Mouse (Mus musculus) stomach, postnatal 0 days (tissue): ENCODE data around the gene Tmem19. TPM values are rescaled to one million over a fixed set of nuclear protein-coding genes. Genes with fewer than 3 reads are reported as not detected.

ENCODE experiments used
- ATAC-seq: fragments of 200-750 bp; cut with Nextera tagmentation; 2 replicates; pipeline ENCODE4 v1.8.0; 2017; ENCODE audit not compliant: low FRiP score, low TSS enrichment
- DNase-seq: peaks from one replicate; pipeline ENCODE4 v3.0.0-alpha.2; 2016; ENCODE audit warnings: low spot score
- H3K27ac ChIP-seq: fragments of 300-500 bp; sonication (generic); replicated peaks from 2 replicates; pipeline ENCODE4 v1.5.1; 2014; ENCODE audit warnings: mild to moderate bottlenecking, control low read depth
- H3K27me3 ChIP-seq: fragments of 300-500 bp; sonication (generic); 2 replicates; pipeline ENCODE4 v1.6.1; 2014; ENCODE audit warnings: low read length; ENCODE audit not compliant: control insufficient read depth, insufficient read depth
- H3K36me3 ChIP-seq: fragments of 300-500 bp; sonication (generic); 2 replicates; pipeline ENCODE4 v1.6.1; 2014; ENCODE audit warnings: low read length, mixed read lengths; ENCODE audit not compliant: control insufficient read depth, insufficient read depth
- H3K4me1 ChIP-seq: fragments of 300-500 bp; sonication (generic); replicated peaks from 2 replicates; pipeline ENCODE4 v1.6.1; 2014; ENCODE audit warnings: antibody characterized with exemption; ENCODE audit not compliant: control insufficient read depth, insufficient read depth
- H3K4me2 ChIP-seq: fragments of 300-500 bp; sonication (generic); replicated peaks from 2 replicates; pipeline ENCODE4 v1.6.1; 2014; ENCODE audit warnings: low read depth, mild to moderate bottlenecking, control low read depth, moderate library complexity
- H3K4me3 ChIP-seq: fragments of 300-500 bp; sonication (generic); 2 replicates; pipeline ENCODE4 v1.5.1; 2014; ENCODE audit warnings: low read depth, low read length, control low read depth
- H3K9ac ChIP-seq: fragments of 300-500 bp; sonication (generic); 2 replicates; pipeline ENCODE4 v1.6.1; 2014; ENCODE audit warnings: mild to moderate bottlenecking, low read length, control low read depth, mixed read lengths
- H3K9me3 ChIP-seq: fragments of 300-500 bp; sonication (generic); 2 replicates; pipeline ENCODE4 v1.6.1; 2016; ENCODE audit warnings: low read length; ENCODE audit not compliant: control insufficient read depth
- CTCF ChIP-seq: IDR thresholded peaks from 2 replicates; pipeline ENCODE4 v1.5.1; 2016; ENCODE audit warnings: antibody characterized with exemption, low read depth, mild to moderate bottlenecking, moderate library complexity
- EP300 ChIP-seq: optimal IDR thresholded peaks from 2 replicates; pipeline ENCODE3; 2016; ENCODE audit warnings: antibody characterized with exemption
- WGBS: fragments of 180-500 bp; shearing (Covaris S2); extraction: QIAGEN DNeasy Blood & Tissue Kit; methylation state at CpG from one replicate; pipeline ENCODE4 v1.1.7; 2014; 5-methylcytosine and 5-hydroxymethylcytosine counted together
- polyA plus RNA-seq: library from polyadenylated mRNA; unstranded; fragments of >200 nt; fragmentation: Nextera tagmentation; extraction: Ambion mirVana; gene quantifications from 2 replicates; pipeline ENCODE4 v1.2.1, GENCODE M21; 2015

The Tmem19 gene
- polyA plus RNA-seq, 1 experiment from 2014 or later, result 29.5 TPM

DNA sequence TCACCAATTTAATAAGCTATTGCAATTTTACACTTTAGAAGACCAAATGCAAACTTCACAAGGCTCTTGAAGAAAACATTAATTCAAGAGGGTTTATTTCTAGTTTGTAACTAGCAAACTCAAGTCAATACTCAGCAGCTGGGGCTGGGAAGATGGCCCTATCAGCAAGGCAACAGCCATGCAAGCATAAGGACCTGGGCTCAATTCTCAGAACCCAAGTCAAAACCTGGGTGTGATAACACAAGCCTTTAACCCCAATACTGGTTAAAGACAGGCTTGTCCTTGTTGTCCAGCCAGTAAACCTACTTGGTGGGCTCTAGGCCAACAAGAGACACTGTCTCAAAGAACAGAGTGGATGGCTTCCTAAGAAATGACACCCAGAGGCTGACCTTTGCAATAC, 15.9 kb downstream of the Tmem19 start:
- TF ChIP-seq EP300, result no peak
- TF ChIP-seq CTCF, result no peak

DNA sequence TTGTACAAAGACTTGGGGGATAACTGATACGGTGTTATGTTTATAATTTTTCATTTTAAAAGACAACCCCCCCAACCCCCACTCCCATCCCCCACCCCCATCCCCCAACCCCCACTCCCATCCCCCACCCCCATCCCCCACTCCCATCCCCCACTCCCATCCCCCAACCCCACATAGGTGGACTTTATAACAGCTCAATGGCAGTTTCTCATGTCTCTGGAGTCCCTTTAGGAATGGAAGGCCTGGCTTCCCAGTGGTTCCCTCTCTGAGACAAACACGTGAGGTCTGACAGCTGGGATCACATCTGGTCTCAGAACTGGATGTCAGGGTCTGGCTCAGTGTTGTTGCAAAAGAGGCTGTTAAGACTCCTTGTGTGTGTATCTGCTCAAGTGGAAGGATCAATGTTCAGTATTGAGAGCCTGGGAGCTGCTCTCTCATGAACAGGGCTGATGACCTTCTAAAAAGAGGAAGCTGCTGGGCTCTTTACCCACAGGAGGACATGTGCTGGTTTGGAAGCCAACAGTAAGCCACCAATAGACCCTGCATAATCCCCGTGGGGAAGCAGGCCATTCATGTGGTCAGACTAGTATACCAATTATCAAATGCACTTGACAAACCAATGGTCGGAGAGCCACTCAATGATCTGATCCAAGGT, 19.4 kb downstream of the Tmem19 start:
- no peaks in the 10 kb centered on the region for H3K9me3 ChIP-seq

More for the DNA sequence above, 15.9 kb downstream of the Tmem19 start:
- Histone ChIP-seq H3K4me1 (no peaks in the 10 kb centered on the region), H3K4me3 (no peak overlapping the region), H3K4me2 (no peak overlapping the region), H3K36me3 (no peaks in the 10 kb centered on the region), H3K9ac (no peak overlapping the region), H3K27ac (no peak overlapping the region), H3K9me3 (no peaks in the 10 kb centered on the region), H3K27me3 (no peaks in the 10 kb centered on the region)
- DNase-seq (no peak), ATAC-seq (no peak)

DNA sequence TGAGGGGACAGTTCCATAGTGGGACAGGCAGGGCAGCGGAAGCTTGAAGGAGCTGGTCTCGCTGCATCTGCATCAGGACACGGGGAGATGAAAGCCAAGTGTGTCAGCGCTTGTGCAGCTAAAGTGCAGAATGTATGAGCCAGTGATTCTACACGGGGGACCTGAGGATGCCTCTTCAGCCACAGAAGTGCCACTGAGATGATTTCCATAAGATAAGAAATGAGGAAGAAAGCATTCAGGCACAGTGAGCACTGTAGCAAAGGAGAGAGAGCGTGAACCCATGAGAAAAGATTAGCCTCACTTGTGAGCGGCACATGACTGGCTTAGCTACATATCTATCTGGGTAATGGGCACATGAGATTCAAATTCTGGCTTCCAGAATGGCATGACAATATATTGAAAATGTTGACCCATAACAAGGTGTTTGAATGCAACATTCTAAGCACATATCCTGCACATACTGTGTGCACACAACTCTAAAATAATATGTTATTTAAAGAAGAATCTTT, 22.4 kb downstream of the Tmem19 start:
- TF ChIP-seq EP300 (no peak), CTCF (no peak)
- ATAC-seq (no peak), DNase-seq (no peak)
- Histone ChIP-seq H3K4me2 (no peak overlapping the region), H3K9ac (no peak overlapping the region), H3K4me1 (no peaks in the 10 kb centered on the region), H3K9me3 (no peaks in the 10 kb centered on the region), H3K4me3 (no peak overlapping the region), H3K27ac (no peak overlapping the region), H3K27me3 (no peaks in the 10 kb centered on the region), H3K36me3 (no peaks in the 10 kb centered on the region)
- WGBS, result 96% methylated on average over 7 of the region's 7 CpGs

More for the DNA sequence above, 19.4 kb downstream of the Tmem19 start:
- Histone ChIP-seq H3K36me3 (no peaks in the 10 kb centered on the region), H3K4me1 (no peaks in the 10 kb centered on the region), H3K4me2 (no peak overlapping the region), H3K27me3 (no peaks in the 10 kb centered on the region), H3K27ac (no peak overlapping the region), H3K9ac (no peak overlapping the region), H3K4me3 (no peak overlapping the region)
- no peak for TF ChIP-seq EP300
- no peak for TF ChIP-seq CTCF
- WGBS, result 86% methylated on average over 4 of the region's 4 CpGs
- DNase-seq (no peak), ATAC-seq (no peak; the same call in 1 of the 2 replicates)

DNA sequence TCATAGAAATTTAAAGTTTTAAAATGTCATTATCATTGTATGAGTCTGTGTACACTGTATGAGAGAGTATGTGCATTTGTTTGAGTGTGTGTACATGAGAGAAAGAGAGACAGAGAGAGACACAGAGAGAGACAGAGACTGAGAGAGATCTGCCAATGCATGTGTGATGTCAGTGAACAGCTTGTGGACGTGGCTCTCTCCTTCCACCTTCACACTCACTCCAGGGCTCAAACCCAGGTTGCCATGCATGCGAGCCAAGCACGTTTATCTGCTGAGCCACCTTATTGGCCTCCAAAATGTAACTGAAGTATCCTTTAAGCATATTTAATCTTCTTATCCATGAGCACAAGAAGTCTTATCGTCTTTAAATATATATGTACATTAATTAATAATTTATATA, 25.4 kb downstream of the Tmem19 start:
- no peak overlapping the region for H3K4me3 ChIP-seq
- WGBS, result 78% methylated on average over 4 of the region's 4 CpGs
- TF ChIP-seq EP300 (no peak), CTCF (no peak)

DNA sequence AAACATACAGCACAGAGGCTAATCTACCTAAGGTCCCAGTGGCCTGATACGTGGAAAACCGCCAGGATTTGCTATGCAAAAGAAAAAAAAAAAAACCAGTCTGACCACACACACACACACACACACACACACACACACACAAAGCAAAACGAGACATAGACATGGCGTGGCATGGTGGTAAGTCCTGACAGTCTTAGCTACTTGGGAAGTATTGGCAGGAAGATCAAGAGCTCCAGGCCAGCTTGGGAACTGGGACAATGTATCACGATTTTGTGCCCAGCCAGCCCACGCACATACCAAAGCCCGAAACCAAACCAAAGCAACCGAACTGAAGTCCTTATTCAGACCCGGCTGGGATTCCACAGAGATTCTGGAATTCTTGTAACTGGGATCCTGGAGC, 28.8 kb downstream of the Tmem19 start:
- no peak for ATAC-seq
- Histone ChIP-seq H3K9me3 (no peaks in the 10 kb centered on the region), H3K4me3 (no peak overlapping the region), H3K4me1 (no peaks in the 10 kb centered on the region), H3K27ac (no peak overlapping the region), H3K4me2 (no peak overlapping the region), H3K36me3 (no peaks in the 10 kb centered on the region), H3K27me3 (no peaks in the 10 kb centered on the region), H3K9ac (no peak overlapping the region)
- no peak for DNase-seq
- WGBS, result 55% methylated on average over 9 of the region's 9 CpGs
- TF ChIP-seq EP300 (no peak), CTCF (no peak)

More for the DNA sequence above, 25.4 kb downstream of the Tmem19 start:
- no peaks in the 10 kb centered on the region for H3K4me1 ChIP-seq
- no peaks in the 10 kb centered on the region for H3K9me3 ChIP-seq
- H3K9ac ChIP-seq, result no peak overlapping the region
- H3K4me2 ChIP-seq, result no peak overlapping the region
- DNase-seq (no peak), ATAC-seq (no peak)
- H3K27me3 ChIP-seq, result no peaks in the 10 kb centered on the region
- no peak overlapping the region for H3K27ac ChIP-seq
- no peaks in the 10 kb centered on the region for H3K36me3 ChIP-seq

- no peaks in the 10 kb centered on the region for H3K27me3 ChIP-seq
- no peak overlapping the region for H3K4me3 ChIP-seq
- no peak overlapping the region for H3K27ac ChIP-seq
- H3K9ac ChIP-seq, result no peak overlapping the region
- no peaks in the 10 kb centered on the region for H3K4me1 ChIP-seq
- no peaks in the 10 kb centered on the region for H3K9me3 ChIP-seq
- no peak for ATAC-seq
- H3K4me2 ChIP-seq, result no peak overlapping the region
- no peaks in the 10 kb centered on the region for H3K36me3 ChIP-seq
- no peak for DNase-seq
- WGBS, result 78% methylated on average over 4 of the region's 4 CpGs
- TF ChIP-seq CTCF, result no peak
- TF ChIP-seq EP300, result no peak
Observed at GRCm38 (mm10) chr10:115332997-115333396, 29.3 kb downstream of the Tmem19 start.
